Mouse (Mus musculus): ENCODE measurements around the gene Cyp4f15. TPM values are rescaled to one million over a fixed set of nuclear protein-coding genes. Genes with fewer than 3 reads are reported as not detected.

The Cyp4f15 gene
- total RNA-seq, 2 experiments from 2014 or later = 18.9 to 19.8 TPM

Other genes with a start within 250 kb of the Cyp4f15 start
- under 1 TPM in 1 of 2 experiments, not detected in 1; 0.20 TPM for gene Cyp4f39, start 232.9 kb upstream of the Cyp4f15 start, total RNA-seq (2021)
- 1 to 10 TPM; 2.7 to 4.4 TPM for gene Cyp4f17, start 179.6 kb upstream of the Cyp4f15 start, total RNA-seq (2021)
- 1 to 10 TPM; 5.2 to 6.0 TPM for gene Cyp4f16, start 149.1 kb upstream of the Cyp4f15 start, total RNA-seq (2021)
- gene Cyp4f37, start 64.3 kb upstream of the Cyp4f15 start, total RNA-seq (2021) = not detected
- not detected for gene Cyp4f40, start 26.7 kb upstream of the Cyp4f15 start, total RNA-seq (2021)
- 10 to 100 TPM; 83.4 to 88.4 TPM for gene Zfp871, start 102.7 kb downstream of the Cyp4f15 start, total RNA-seq (2021)
- gene Zfp811, start 124.3 kb downstream of the Cyp4f15 start, total RNA-seq (2021) = 1 to 10 TPM; 4.7 to 5.3 TPM
- 10 to 100 TPM; 26.6 to 30.7 TPM for gene Zfp799, start 144.6 kb downstream of the Cyp4f15 start, total RNA-seq (2021)
- 10 to 100 TPM in 1 of 2 experiments, 1 to 10 TPM in 1; 9.9 to 11.1 TPM for gene Zfp870, start 206.0 kb downstream of the Cyp4f15 start, total RNA-seq (2021)
- gene Cyp4f14, start 231.7 kb downstream of the Cyp4f15 start, total RNA-seq (2021) = 1 to 10 TPM; 4.3 to 5.5 TPM